Mouse (Mus musculus) neural tube, embryonic 14.5 days (tissue): Measurements from ENCODE around the gene Hist1h3h. TPM values are rescaled to one million over a fixed set of nuclear protein-coding genes. Genes with fewer than 3 reads are reported as not detected.

Source experiments
- ATAC-seq: fragments of 200-750 bp; cut with Nextera tagmentation; 2 replicates; pipeline ENCODE4 v1.8.0; 2017; ENCODE audit warnings: low read depth, mild to moderate bottlenecking, moderate TSS enrichment, moderate library complexity
- H3K27ac ChIP-seq: fragments of 300-500 bp; sonication (generic); 2 replicates; pipeline ENCODE4 v1.5.1; 2014; ENCODE audit warnings: low read depth, mild to moderate bottlenecking, control low read depth, low read length, moderate library complexity, mixed read lengths
- H3K27me3 ChIP-seq: fragments of 300-500 bp; sonication (generic); 2 replicates; pipeline ENCODE4 v1.6.1; 2014; ENCODE audit warnings: low read length; ENCODE audit not compliant: control insufficient read depth, insufficient read depth
- H3K36me3 ChIP-seq: fragments of 300-500 bp; sonication (generic); 2 replicates; pipeline ENCODE4 v1.6.1; 2014; ENCODE audit warnings: low read length, mixed read lengths; ENCODE audit not compliant: control insufficient read depth, insufficient read depth
- H3K4me1 ChIP-seq: fragments of 300-500 bp; sonication (generic); 2 replicates; pipeline ENCODE4 v1.6.1; 2014; ENCODE audit warnings: low read length; ENCODE audit not compliant: control insufficient read depth, insufficient read depth
- H3K4me2 ChIP-seq: fragments of 300-500 bp; sonication (generic); 2 replicates; pipeline ENCODE4 v1.6.1; 2014; ENCODE audit warnings: mild to moderate bottlenecking, low read depth, low read length, control low read depth
- H3K4me3 ChIP-seq: fragments of 300-500 bp; sonication (generic); 2 replicates; pipeline ENCODE4 v1.5.1; 2014; ENCODE audit warnings: low read depth, low read length, control low read depth, mixed read lengths
- H3K9ac ChIP-seq: fragments of 300-500 bp; sonication (generic); replicated peaks from 2 replicates; pipeline ENCODE4 v1.6.1; 2014; ENCODE audit warnings: low read depth, mild to moderate bottlenecking, control low read depth, low read length, mixed read lengths
- H3K9me3 ChIP-seq: fragments of 300-500 bp; sonication (generic); 2 replicates; pipeline ENCODE4 v1.6.1; 2016; ENCODE audit warnings: low read length; ENCODE audit not compliant: control insufficient read depth
- WGBS: fragments of 180-500 bp; shearing (Covaris S2); extraction: QIAGEN DNeasy Blood & Tissue Kit; methylation state at CpG from one replicate; pipeline ENCODE4 v1.1.7; 2014; 5-methylcytosine and 5-hydroxymethylcytosine counted together
- microRNA-seq: library from miRNA; unstranded; fragments of <30 nt; microRNA quantifications from one replicate; pipeline ENCODE4, GENCODE M21; 2016
- polyA plus RNA-seq: library from polyadenylated mRNA; unstranded; fragments of >200 nt; fragmentation: Nextera tagmentation; extraction: Ambion mirVana; gene quantifications from 2 replicates; pipeline ENCODE4 v1.2.1, GENCODE M21; 2014

The Hist1h3h gene
- polyA plus RNA-seq, 1 experiment from 2014 or later, result 0.79 TPM

- no peak overlapping the region for H3K4me2 ChIP-seq
- no peak for ATAC-seq
- H3K27me3 ChIP-seq, result no peaks in the 10 kb centered on the region
Observed at GRCm38 (mm10) chr13:21755707-21756106, 38.2 kb downstream of the Hist1h3h start.

More at GRCm38 (mm10) chr13:21755707-21756106, 38.2 kb downstream of the Hist1h3h start:
- no peaks in the 10 kb centered on the region for H3K9me3 ChIP-seq
- H3K9ac ChIP-seq, result no peak overlapping the region
- H3K27ac ChIP-seq, result no peak overlapping the region
- H3K4me3 ChIP-seq, result no peak overlapping the region
- WGBS, result 73% methylated on average over 1 of the region's 1 CpGs
- H3K36me3 ChIP-seq, result no peaks in the 10 kb centered on the region
- peaks cover 13% of the 10 kb centered on the region for H3K4me1 ChIP-seq

Small RNAs within 50 kb of the gene (microRNA-seq; reads per million reads assigned to microRNA genes)
- gene Gm44357 (not detected), gene Gm44367 (not detected), gene Gm44454 (not detected)

Other genes with a start within 250 kb of the Hist1h3h start
- 3.0 and 3.9 TPM in 2 replicates for gene Nkapl, start 249.2 kb upstream of the Hist1h3h start, polyA plus RNA-seq
- 10.5 and 11.3 TPM in 2 replicates for gene Zkscan4, start 238.8 kb upstream of the Hist1h3h start, polyA plus RNA-seq
- gene Gm10065, start 238.2 kb upstream of the Hist1h3h start, polyA plus RNA-seq, result not detected in 2 replicates
- 0.18 and 0.67 TPM in 2 replicates for gene AK157302, start 222.4 kb upstream of the Hist1h3h start, polyA plus RNA-seq
- 8.3 and 8.5 TPM in 2 replicates for gene Gm11273, start 216.2 kb upstream of the Hist1h3h start, polyA plus RNA-seq
- gene Zkscan8, start 186.5 kb upstream of the Hist1h3h start, polyA plus RNA-seq, result 7.0 and 9.5 TPM in 2 replicates
- gene Olfr1366, start 174.9 kb upstream of the Hist1h3h start, polyA plus RNA-seq, result 0.11 and 0.17 TPM in 2 replicates
- gene Olfr1535, start 157.8 kb upstream of the Hist1h3h start, polyA plus RNA-seq, result 0.13 TPM in 1 of 2 replicates, not detected in the other
- gene Olfr1364, start 135.9 kb upstream of the Hist1h3h start, polyA plus RNA-seq, result not detected in 2 replicates
- gene Olfr1362, start 103.6 kb upstream of the Hist1h3h start, polyA plus RNA-seq, result not detected in 2 replicates
- not detected in 2 replicates for gene Olfr11, start 75.1 kb upstream of the Hist1h3h start, polyA plus RNA-seq
- gene Olfr1361, start 54.3 kb upstream of the Hist1h3h start, polyA plus RNA-seq, result not detected in 2 replicates
- gene Olfr1360, start 40.3 kb upstream of the Hist1h3h start, polyA plus RNA-seq, result not detected in 2 replicates
- not detected in 2 replicates for gene Olfr1359, start 19.5 kb upstream of the Hist1h3h start, polyA plus RNA-seq
- 1.5 TPM in 1 of 2 replicates, not detected in the other for gene Hist1h2bl, start 1.5 kb upstream of the Hist1h3h start, polyA plus RNA-seq
- gene Hist1h2ai, start 1.2 kb upstream of the Hist1h3h start, polyA plus RNA-seq, result 7.0 and 9.4 TPM in 2 replicates
- gene Hist1h2bm, start 4.4 kb downstream of the Hist1h3h start, polyA plus RNA-seq, result 0.82 TPM in 1 of 2 replicates, not detected in the other
- 0.37 and 0.75 TPM in 2 replicates for gene Hist1h4j, start 17.4 kb downstream of the Hist1h3h start, polyA plus RNA-seq
- gene Hist1h4k, start 32.8 kb downstream of the Hist1h3h start, polyA plus RNA-seq, result 1.2 TPM in 1 of 2 replicates, not detected in the other
- gene Hist1h2ak, start 36.2 kb downstream of the Hist1h3h start, polyA plus RNA-seq, result 1.4 and 2.9 TPM in 2 replicates
- gene Hist1h2bn, start 36.5 kb downstream of the Hist1h3h start, polyA plus RNA-seq, result 1.0 TPM in 1 of 2 replicates, not detected in the other
- gene Hist1h1b, start 63.0 kb downstream of the Hist1h3h start, polyA plus RNA-seq, result 0.68 and 1.3 TPM in 2 replicates
- 21.5 and 30.1 TPM in 2 replicates for gene Hist1h3i, start 65.7 kb downstream of the Hist1h3h start, polyA plus RNA-seq
- gene Hist1h2an, start 69.6 kb downstream of the Hist1h3h start, polyA plus RNA-seq, result not detected in 2 replicates
- gene Hist1h2bp, start 69.8 kb downstream of the Hist1h3h start, polyA plus RNA-seq, result 0.54 TPM in 1 of 2 replicates, not detected in the other
- gene Hist1h2bq, start 92.5 kb downstream of the Hist1h3h start, polyA plus RNA-seq, result 2.4 and 4.5 TPM in 2 replicates
- gene Hist1h2ao, start 92.8 kb downstream of the Hist1h3h start, polyA plus RNA-seq, result not detected in 2 replicates
- 1.5 TPM in 1 of 2 replicates, not detected in the other for gene Hist1h4m, start 94.1 kb downstream of the Hist1h3h start, polyA plus RNA-seq
- gene Hist1h4n, start 114.5 kb downstream of the Hist1h3h start, polyA plus RNA-seq, result 4.7 and 7.3 TPM in 2 replicates
- 268 and 373 TPM in 2 replicates for gene Hist1h2ap, start 115.8 kb downstream of the Hist1h3h start, polyA plus RNA-seq
- gene Hist1h2br, start 116.1 kb downstream of the Hist1h3h start, polyA plus RNA-seq, result 2.4 and 4.8 TPM in 2 replicates
- gene Zfp184, start 227.4 kb downstream of the Hist1h3h start, polyA plus RNA-seq, result 16.4 and 17.1 TPM in 2 replicates